Mouse (Mus musculus) gastrocnemius, postnatal 14 days (tissue): ENCODE measurements around the gene Tnfaip8l1. TPM values are rescaled to one million over a fixed set of nuclear protein-coding genes. Genes with fewer than 3 reads are reported as not detected.

Experiments
- DNase-seq: peaks from one replicate; pipeline ENCODE4 v3.0.0; 2021; ENCODE audit warnings: mixed read lengths
- intact Hi-C: fragments of 180-260 bp; cut with DNase I; formaldehyde crosslinking; loops from one replicate; pipeline ENCODE4 v1.15.1; 2025; ENCODE audit warnings: low total_unique reads
- long read RNA-seq, 2 experiments: library from polyadenylated mRNA; stranded (forward); transcript quantifications; one replicate each; pipeline ENCODE4 v2.0.0; 2021
- total RNA-seq, 2 experiments: library from RNA; stranded (reverse); gene quantifications; 2 replicates each; pipeline ENCODE4 v1.2.3; 2021

The Tnfaip8l1 gene
- 1 to 10 TPM; 3.5 TPM for total RNA-seq
- long read RNA-seq, experiment 1, partial matches to known transcripts: 0 of 3 reads
- long read RNA-seq, experiment 1, other reads (novel, unspliced or antisense): 1 of 3 reads
- long read RNA-seq, experiment 2, transcript Tnfaip8l1-201 (2 exons, 2,379 nt): major isoform, 9 of 10 reads
- long read RNA-seq, experiment 2, partial matches to known transcripts: 0 of 10 reads
- long read RNA-seq, experiment 2, other reads (novel, unspliced or antisense): 1 of 10 reads

DNA sequence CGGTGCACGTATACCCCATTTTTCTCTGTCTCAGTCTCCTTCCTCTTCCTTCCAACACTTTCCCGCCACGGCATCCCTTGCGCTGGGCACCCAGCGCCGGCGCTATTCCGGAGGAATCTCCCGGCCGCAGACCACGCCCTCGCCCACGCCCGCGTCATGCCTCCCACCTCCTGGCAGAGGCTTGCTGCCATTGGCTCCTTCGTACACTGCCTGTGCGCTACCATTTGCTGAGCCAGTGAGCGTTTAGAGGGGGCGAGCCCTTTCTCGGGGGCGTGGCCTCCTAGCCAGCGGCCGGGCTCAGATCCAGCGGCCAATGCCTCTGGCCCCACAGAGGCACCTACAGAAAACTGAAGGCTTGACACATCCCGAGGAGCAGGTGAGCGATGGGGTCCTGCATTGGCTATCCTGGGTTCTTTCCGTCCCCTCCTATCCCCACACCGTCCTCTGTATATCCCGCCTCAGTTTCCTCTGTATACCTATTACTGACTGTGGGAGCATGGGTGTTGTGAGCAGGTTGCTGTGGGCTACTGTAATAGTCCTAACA lies at the start of gene Tnfaip8l1:
Gene Tnfaip8l1 (plus strand): TSS at position 247 of the 544 bp plus-strand sequence.
- intact Hi-C loops: no loop called here
- peak; percentile 95 for DNase-seq

DNA sequence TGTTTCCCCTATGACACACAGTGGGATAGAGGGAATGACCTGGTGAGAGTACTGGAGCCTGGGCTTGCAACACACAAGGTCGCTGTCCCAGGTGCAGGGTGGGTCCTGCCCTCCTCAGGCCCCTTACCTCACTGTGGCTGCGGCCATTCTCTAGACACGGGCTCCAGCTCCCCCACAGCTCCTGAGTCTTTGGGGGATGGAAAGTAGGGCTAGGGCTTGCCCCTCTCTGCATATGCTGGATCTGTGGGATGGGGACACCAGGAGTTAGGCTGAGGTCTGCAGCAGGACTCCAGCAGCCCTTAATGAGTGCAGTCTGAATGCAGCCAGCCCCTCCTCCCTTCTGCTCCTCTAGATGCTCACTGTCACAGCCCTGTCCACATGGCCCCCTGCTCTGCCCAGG lies 49.5 kb upstream of the Tnfaip8l1 start:
- intact Hi-C loops: no loop called here
- DNase-seq: peak; percentile 3

DNA sequence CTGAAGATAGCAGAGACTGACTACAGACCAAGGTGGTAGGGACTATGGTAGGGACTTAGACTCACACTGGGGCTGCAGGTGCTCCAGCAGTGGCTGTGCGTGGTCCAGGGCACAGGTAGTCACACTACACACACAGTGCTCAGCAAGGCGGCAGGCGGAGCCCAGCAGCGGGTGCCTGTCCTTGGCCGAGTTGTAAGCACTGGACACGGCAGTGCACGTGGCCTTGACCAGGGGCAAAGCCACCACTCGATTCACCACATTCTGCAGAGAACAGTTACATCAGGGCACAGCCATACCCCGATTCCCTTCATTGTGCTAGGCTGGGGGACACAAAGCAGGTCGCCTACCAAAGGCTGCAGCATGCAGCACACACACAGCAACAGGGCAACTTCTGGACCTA lies 46.1 kb upstream of the Tnfaip8l1 start:
- DNase-seq: no peak
- intact Hi-C loops: no loop called here

DNA sequence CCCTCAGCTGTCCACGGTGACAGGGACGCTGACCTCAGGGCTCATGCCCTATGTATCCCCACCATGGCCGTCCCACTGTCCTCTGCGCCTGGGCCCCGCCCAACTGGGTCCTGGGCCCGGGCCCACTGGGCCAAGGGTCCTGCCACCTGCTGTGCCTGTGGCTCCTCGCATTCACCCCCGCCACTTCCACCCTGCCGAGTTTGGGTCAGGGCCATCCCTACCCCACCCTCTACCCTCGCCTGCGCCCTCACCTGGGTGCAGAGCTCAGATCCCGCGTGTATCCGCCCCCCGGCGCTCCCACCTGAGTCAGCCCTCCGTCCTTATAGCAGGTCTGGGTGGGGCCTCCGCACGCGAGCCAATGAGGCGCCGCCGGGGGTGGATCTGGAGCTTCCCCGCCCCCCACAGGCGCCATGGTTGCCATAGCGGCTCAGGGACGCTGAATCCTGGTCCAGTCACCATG lies 45.0 kb upstream of the Tnfaip8l1 start, which contains the start of gene Plin5:
Gene Plin5 (minus strand): TSS at position 346 of the 460 bp plus-strand sequence.
- peak; percentile 74 for DNase-seq
- intact Hi-C loops: no loop called here

DNA sequence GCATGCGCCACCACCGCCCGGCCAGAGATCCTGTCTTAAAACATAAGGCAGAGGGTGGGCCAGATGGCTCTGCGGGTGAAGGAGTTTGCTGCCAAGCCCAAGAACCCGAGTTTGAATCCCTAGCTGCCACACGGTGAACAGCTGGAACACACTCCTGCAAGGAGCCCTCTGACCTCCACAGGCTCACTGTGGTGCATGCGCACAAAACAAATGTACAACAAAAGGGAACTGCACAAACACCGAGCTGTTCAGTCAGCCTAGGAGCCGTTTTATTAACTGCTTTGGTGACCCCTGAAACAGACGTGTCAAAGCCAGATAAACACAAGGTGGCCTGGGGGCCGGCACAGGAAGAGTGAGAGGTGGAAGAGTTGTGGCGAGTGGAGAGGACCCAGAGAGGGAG lies 42.8 kb upstream of the Tnfaip8l1 start:
- DNase-seq: no peak
- intact Hi-C loops: no loop called here

DNA sequence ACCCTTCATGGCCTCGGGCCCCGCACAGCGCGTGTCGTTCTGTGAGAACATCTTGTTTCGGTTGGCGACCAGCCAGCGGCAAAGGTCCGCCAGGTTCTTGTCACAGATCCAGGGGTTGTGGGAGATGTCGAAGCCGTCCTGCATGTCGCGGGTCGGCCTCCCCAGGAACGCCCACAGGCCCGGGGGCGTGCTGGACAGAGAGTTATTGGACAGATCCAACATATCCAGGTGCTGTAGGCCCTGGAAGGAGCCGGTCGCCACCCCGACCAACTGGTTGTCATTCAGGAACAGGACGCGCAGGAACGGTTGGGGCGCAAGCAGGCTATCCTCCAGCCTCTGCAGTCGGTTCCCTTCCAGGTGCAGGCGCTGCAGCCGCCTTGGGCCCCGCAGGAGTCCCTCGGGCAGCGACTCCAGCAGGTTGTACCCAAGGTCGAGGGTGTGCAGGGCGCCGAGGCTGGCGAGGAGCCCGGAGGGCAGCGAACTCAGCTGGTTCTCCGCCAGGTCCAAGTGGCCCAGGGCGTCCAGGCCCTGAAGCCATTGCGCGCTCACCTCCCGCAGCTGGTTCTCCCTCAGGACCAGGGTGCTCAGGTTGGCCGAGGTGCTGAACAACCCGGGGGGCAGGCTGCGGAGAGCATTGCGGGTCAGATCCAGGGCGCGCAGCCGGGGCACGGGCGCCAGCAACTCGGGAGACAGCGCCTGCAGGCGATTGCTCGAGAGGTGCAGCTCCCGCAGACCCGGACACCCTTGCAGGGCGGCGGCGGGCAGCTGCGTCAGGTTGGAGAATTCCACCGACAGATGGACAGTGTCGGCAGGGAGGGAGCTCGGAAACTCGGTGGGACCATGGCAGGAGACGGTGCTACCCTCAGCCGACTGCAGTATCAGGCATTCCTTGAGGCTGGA lies 42.0 kb upstream of the Tnfaip8l1 start:
- intact Hi-C loops: loop anchor here (5.0 kb wide), 1 partner anchor 37 kb away; no protein-coding TSS in a partner anchor

DNA sequence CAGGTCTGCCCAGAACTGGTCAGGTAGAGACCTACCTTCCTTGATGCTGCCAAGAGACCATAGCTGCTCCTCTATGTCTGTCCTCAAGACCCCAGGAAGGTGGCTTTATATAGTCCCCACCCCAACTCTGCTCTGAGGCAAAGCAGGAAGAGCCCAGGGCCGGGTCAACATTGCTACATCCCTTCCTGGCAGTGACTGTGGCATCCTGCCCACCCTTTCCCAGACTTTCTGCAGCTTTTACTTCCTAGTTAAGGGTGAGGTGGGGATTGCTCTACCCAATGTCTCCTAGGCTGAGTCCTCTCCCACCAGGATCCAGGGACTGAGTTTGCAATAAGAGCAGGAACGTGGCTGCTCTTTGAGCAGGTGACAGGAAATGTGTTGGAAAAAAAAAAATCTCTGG lies 40.5 kb upstream of the Tnfaip8l1 start, which contains the start of gene Lrg1:
Gene Lrg1 (minus strand): TSS at position 176 of the 400 bp plus-strand sequence.
- no peak for DNase-seq
- intact Hi-C loops: loop anchor here (5.0 kb wide), 1 partner anchor 35 kb away; no protein-coding TSS in a partner anchor

More for the DNA sequence above, 42.0 kb upstream of the Tnfaip8l1 start:
- DNase-seq: peak; percentile 62

DNA sequence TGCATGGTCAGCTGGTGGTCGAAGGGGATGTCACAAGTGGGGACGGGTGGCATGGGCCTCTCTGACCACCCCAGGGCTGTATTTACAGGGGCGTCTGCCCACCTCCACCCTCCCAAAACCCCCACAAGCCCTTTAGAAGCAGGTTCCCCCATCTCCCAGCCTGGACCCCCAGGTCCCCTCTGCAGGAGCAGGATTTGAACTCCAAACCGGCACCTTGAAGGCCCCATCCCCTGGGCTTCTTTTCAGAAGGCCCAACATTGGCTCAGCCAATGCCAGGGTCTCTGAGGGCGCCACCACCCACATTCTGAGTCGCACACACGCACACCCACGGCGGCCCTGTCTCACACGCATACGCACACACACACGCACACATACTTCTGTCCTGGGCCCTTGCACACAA lies 39.1 kb upstream of the Tnfaip8l1 start:
- DNase-seq: no peak
- intact Hi-C loops: loop anchor here (5.0 kb wide), 1 partner anchor 34 kb away; no protein-coding TSS in a partner anchor

DNA sequence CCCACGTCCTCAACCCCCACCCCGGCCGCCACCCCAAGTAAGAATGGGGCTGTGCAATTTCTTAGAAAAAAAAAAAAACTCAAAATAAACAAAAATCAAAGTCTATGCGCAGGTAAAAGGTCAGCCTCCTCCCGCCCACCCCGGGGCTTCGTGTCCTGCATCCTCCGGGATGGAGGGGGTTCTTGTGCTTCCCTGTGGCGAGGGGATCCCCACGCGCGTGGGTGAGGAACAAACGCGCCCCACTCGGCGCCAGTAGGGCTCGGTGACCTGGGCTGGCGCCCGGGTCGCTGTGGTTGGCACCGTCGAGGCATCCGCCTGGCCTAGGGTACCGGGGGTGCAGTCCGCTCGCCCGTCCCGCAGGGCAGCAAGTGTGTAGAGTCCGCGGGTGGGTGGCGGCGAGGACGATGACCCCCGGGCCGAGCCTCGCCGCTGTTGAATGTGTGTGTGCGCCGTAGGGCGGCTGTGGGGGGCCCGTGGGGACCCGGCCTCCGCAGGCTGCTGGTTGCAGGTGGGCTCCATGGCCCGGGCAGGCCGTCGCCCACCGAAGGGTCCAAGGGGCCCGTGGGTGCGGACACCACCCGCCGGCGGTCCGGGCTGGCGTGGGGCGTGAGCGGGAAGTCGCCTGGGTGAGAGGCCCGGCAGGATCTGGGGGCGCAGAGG lies 38.5 kb upstream of the Tnfaip8l1 start:
- DNase-seq: no peak

DNA sequence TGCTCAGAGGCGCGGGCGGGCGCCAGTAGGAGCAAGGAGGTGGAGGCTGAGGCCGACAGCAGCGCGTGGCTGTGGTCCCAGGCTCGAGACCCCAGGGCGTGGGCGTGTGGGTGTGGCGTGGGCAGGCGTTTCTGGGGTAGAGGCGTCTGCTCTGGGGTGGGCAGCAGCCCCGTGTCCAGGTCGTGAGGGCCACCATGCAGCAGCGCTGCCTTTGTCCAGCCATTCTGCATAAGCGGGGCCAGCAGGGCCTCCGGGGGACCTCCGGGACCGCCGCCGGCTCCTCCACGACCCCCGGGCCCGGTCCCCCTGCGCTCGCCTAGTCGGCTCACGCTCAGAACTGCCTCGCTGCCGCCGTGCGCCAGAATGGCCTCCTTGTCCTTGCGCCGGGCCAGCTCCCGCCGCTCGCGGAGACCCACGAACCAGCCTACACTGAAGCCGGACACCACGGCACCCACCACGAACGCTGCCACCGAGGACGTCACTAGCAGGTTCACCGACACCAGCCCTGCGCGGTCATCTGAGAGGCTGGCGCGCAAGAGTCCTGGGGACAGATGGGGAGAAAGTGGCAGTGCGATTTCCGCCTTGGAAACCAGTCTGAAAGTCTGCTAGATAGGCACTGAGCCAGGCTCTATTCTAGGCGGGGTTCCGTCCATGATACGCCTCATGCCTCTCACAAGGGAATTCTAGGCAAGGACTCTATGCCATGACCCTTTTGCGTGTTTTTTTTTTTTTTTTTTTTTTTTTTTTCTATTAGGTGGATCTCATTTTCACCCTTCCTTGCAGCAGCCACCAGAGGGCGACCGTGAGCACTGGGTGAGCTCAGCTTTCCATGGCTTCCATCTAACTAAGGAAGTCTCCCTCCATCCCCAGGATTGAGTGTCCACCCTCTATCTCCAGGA lies 37.7 kb upstream of the Tnfaip8l1 start:
- intact Hi-C loops: loop anchor here (5.0 kb wide), 1 partner anchor 33 kb away; no protein-coding TSS in a partner anchor
- no peak for DNase-seq

More for the DNA sequence above, 38.5 kb upstream of the Tnfaip8l1 start:
- intact Hi-C loops: loop anchor here (5.0 kb wide), 1 partner anchor 33 kb away; no protein-coding TSS in a partner anchor

DNA sequence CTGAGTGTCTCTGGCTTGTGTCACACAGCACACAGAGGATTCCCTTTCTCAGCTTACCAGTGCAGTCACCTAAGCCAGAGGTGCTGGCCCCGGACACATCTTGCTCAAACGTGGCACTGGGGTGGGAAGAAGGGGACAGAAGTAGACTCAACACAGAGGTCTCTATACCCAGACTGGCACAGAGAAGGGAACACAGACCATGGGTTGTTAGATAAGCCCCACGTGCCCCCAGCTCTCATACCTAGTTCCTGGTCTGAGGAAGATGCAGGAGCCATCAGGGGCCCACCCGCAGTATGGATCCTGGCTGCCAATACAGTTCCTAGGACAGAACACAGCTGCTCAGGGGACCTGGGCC lies 37.0 kb upstream of the Tnfaip8l1 start:
- DNase-seq: no peak
- intact Hi-C loops: no loop called here

DNA sequence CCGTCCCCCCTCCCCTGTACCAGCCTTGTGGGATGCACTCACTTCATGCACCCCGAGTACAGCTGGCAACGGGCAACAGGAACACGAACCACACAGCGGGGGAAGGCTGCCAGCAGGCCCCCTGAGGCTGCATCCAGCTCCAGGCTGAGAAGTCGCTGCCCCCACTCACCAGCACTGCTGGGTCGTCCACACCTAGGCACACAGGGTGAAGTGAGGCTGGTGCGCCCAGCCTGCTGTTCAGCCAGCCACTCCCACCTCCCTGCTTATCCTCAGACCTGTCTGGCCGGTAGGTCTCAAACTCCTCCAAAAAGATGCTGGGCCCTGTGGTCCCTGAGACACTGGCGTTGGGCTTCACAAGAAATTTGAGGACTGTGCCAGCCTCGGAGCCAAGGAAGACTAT lies 36.1 kb upstream of the Tnfaip8l1 start:
- DNase-seq: no peak
- intact Hi-C loops: no loop called here

DNA sequence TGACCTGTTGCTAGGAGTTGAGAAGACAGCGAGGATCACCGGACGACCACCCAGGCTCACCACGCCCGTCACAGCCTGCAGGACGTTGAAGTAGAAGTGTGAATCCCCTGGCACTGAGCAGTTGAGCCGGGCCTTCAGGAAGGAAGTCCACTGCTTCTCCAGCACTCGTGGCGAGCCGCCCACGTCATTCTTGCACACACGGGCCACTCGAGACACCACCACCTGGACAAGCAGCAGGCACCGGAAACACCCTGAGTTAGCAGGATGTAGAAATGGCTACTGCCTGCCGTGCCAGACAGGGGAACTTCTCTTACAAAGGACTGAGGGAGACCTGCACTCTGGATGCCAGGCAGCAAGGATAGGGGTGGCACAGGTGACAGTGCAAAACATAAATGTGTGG lies 34.0 kb upstream of the Tnfaip8l1 start:
- no peak for DNase-seq
- intact Hi-C loops: no loop called here

DNA sequence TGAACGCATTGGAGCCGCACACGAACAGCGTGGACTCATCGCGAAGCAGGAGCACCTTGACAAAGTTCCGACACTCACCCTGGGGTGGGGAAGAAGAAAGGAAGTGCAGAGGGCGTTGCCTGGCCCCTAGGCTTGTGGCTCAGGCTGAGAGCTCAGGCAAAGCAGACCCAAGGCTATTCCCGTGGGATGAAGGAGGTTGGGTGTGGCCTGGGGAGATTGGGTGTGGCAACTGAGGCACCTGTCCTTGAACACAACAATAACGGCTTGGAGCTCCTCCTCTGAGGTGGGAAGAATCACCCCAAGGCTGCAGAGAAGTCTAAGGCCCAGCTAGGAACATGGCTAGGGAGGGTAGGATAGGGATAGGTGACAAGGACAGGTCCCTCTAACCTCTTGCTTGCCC lies 31.1 kb upstream of the Tnfaip8l1 start:
- no peak for DNase-seq
- intact Hi-C loops: loop anchor here (5.0 kb wide), 1 partner anchor 121 kb away; no protein-coding TSS in a partner anchor

DNA sequence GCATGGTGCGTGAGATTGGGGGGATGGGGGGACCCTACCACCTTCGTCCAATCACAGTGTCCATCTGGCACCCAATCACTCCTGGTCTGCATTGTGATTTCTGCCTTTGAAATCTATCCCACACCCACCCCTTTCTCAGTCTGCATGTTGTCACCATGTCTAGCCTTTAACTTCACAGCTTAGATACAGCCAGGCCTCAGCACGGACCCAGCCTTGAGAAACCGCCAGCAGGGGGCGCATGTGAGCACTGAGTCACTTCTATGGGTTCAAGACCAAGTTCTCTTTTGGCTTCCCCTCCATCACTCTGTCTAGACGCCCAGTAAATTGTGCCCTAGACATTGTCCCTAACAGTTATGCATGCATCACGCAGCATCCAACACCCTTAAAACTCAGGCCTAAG lies 30.5 kb upstream of the Tnfaip8l1 start:
- intact Hi-C loops: loop anchor here (2.0 to 5.0 kb wide), 2 partner anchors 27 to 120 kb away; no protein-coding TSS in a partner anchor
- peak; percentile 69 for DNase-seq

DNA sequence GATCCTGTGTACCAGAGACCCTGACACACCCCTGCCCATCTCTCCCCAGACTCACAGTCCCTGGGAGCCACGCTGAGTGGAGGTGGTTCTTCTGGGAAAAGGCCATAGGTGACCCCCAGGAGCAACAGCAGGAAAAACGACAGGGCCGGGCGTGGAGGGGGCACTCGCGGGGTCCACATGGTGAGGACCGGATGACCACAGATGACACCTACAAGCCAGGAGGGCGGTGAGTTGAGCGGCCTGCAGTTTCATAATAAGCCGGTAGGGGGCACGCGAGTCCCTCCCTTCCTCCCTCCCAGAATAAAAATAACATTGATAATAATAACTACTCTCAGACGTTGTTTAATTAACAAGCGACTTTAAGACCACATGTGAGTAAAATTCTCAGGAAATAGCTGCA lies 29.6 kb upstream of the Tnfaip8l1 start:
- no peak for DNase-seq
- intact Hi-C loops: loop anchor here (2.0 to 5.0 kb wide), 2 partner anchors 26 to 120 kb away; no protein-coding TSS in a partner anchor

DNA sequence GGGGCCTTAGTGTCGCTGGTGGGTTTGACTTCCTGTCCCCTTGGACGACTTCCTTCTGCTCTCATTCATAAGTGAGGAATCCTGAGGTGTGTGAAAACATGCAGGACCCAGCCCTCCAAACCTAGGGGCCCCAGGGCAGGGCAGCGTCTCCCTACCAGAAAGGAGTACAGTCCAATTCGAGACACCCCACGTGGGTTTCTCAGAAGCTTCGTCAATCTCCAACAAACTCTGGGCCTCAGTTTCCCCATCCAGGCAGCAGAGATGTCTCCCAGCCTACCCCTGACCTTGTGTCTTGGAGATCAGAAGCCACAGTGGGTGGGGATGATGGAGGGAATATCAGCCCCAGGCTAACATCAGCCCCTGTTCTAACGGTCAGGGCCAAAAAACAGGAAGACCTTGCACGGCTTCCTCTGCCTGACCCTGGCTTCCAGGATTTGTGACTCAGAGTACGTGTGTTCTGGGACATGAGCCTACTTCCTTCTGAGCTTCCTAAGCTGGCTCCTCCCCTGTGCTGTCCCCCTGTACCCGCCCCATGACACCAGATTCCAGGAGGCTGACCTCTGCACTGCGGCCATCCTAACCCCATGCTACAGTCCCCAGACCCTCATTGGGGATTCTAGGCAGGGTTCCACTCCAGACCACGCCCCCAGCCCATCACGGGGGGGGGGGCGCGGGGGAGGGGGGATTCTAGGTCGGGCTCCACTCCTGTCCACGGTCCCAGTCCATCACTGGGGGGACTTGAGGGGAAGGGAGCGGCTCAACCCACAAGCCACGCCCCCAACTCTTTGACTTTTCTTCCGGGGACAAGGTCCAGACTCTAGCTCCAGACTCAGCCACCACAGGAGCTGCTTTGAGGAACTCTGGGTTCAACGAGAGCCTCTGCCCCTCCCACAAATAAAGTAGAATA lies 28.6 kb upstream of the Tnfaip8l1 start:
- intact Hi-C loops: loop anchor here (2.0 to 5.0 kb wide), 2 partner anchors 25 to 119 kb away; no protein-coding TSS in a partner anchor
- peak; percentile 67 for DNase-seq
